Mouse (Mus musculus) thymus, adult 2 months (tissue): Measurements from ENCODE around the gene Sfxn3. TPM values are rescaled to one million over a fixed set of nuclear protein-coding genes. Genes with fewer than 3 reads are reported as not detected.
"Not testable (repeated sequence)": the region's sequence is repeated elsewhere in the genome, so short reads cannot be mapped to it uniquely, and the experiment has no call there.

Experiments
- DNase-seq: peaks from one replicate; pipeline ENCODE4 v3.0.0; 2021
- H3K27ac ChIP-seq: fragments of 200-500 bp; 2 replicates; pipeline ENCODE4 v1.5.1; 2012; ENCODE audit warnings: low read length, control low read depth; ENCODE audit not compliant: control insufficient read depth, insufficient read depth
- H3K27me3 ChIP-seq: fragments of 200-500 bp; 2 replicates; pipeline ENCODE4 v1.6.1; 2012; ENCODE audit warnings: mild to moderate bottlenecking, low read length, moderate library complexity, mixed read lengths; ENCODE audit not compliant: control insufficient read depth, insufficient read depth
- H3K36me3 ChIP-seq: fragments of 200-500 bp; 2 replicates; pipeline ENCODE4 v1.6.1; 2012; ENCODE audit warnings: mild to moderate bottlenecking, low read length, moderate library complexity; ENCODE audit not compliant: control insufficient read depth, insufficient read depth
- H3K4me1 ChIP-seq: fragments of 200-500 bp; replicated peaks from 2 replicates; pipeline ENCODE4 v1.6.1; 2012; ENCODE audit warnings: low read length; ENCODE audit not compliant: control insufficient read depth, insufficient read depth
- H3K4me3 ChIP-seq: fragments of 200-500 bp; 2 replicates; pipeline ENCODE4 v1.5.1; 2012; ENCODE audit warnings: mild to moderate bottlenecking, low read length, control low read depth, moderate library complexity; ENCODE audit not compliant: control insufficient read depth, insufficient read depth
- CTCF ChIP-seq: fragments of 200-500 bp; IDR thresholded peaks from 2 replicates; pipeline ENCODE4 v1.5.1; 2012; ENCODE audit warnings: mild to moderate bottlenecking, control low read depth, low read length, moderate library complexity, borderline replicate concordance; ENCODE audit not compliant: control insufficient read depth, poor library complexity, insufficient read depth; ENCODE audit errors: extremely low read depth
- POLR2A ChIP-seq: fragments of 200-500 bp; IDR thresholded peaks from 2 replicates; pipeline ENCODE4 v1.6.1; 2012; ENCODE audit warnings: mild to moderate bottlenecking, low read length, control low read depth, moderate library complexity; ENCODE audit not compliant: control insufficient read depth, poor library complexity, insufficient read depth; ENCODE audit errors: extremely low read depth
- WGBS: fragments of 180-500 bp; shearing (Covaris S2); methylation state at CpG from one replicate; pipeline ENCODE4 v1.1.7; 2018; 5-methylcytosine and 5-hydroxymethylcytosine counted together
- polyA plus RNA-seq: library from polyadenylated mRNA; depleted of rRNA; stranded (reverse); fragments of >200 nt; gene quantifications from 2 replicates; pipeline ENCODE4 v1.2.3, GENCODE M21; 2012

Sfxn3 gene
- polyA plus RNA-seq, 1 experiment: 61.1 TPM

DNA sequence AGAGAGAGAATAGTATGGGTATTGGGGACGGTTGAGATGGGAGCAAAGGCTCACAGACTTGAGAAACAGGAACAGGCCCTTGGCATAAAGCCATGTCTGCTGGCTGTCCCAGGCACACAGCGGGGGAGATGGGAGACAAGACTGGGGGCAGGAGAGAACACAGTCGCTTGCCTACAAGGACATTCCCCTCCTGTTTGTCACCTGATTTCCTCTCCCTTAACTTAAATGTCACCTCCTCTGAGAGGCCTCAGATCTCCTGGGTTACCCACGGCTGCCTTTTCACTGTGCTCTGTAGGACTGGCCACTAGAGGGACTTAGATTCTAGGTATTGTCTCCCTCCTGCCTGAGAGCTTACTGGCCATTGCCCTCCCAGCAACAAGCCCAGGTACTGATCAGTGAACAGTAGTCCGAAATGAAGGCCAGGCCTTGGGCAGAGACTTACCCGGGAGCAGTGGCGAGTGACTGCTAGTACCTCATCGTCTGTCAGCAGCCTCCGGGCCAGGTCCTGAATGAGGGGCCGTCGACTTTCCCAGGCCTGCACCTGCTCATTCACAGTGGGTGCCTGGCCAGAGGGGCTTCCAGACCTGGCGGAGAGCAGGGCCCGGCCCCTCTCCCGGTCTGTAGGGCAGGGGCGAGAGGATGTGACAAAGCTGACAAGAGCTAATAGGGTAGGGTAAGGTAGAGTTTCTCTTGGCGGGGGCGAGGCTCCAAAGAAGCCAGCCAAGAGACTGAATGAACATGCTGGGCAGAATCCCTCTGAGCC lies 14.6 kb upstream of the Sfxn3 start:
- Histone ChIP-seq H3K27me3 (no peaks in the 10 kb centered on the region), H3K27ac (no peak overlapping the region), H3K36me3 (no peaks in the 10 kb centered on the region), H3K4me1 (peaks cover 6% of the 10 kb centered on the region; the same call in 1 of the 2 replicates), H3K4me3 (no peak overlapping the region)
- 61% methylated on average over 17 of the region's 17 CpGs for WGBS
- no peak for DNase-seq
- no peak for TF ChIP-seq POLR2A
- TF ChIP-seq CTCF: no peak

DNA sequence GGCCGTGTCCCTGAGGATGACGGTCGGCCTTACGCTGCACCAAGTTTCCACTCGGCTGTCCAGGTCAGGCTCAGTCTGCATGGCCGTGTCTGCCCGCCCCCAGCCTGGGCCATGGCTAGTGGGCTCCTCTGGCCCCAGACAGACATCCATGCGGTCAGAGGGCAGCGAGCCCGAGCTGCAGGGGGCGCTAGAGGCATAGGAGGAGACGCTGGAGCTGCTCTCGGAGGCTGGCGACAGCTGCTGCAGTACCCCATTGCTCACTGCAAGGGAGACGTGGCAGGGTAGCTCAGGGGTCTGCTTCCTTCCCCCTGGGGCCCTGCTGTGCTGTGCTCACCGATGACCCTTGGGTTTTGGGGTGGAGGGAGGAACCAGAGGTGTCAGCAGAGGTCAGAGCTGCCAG lies 10.4 kb upstream of the Sfxn3 start:
- WGBS: 54% methylated on average over 16 of the region's 16 CpGs
- Histone ChIP-seq H3K4me3 (no peak overlapping the region), H3K36me3 (no peaks in the 10 kb centered on the region), H3K27ac (no peak overlapping the region), H3K4me1 (0 out of 2 replicates have a peak, but pooled peaks cover 4% of the 10 kb centered on the region), H3K27me3 (no peaks in the 10 kb centered on the region)
- peak; percentile 54 for DNase-seq
- TF ChIP-seq POLR2A (no peak), CTCF (peak; percentile 45; the same call in 1 of the 2 replicates)

DNA sequence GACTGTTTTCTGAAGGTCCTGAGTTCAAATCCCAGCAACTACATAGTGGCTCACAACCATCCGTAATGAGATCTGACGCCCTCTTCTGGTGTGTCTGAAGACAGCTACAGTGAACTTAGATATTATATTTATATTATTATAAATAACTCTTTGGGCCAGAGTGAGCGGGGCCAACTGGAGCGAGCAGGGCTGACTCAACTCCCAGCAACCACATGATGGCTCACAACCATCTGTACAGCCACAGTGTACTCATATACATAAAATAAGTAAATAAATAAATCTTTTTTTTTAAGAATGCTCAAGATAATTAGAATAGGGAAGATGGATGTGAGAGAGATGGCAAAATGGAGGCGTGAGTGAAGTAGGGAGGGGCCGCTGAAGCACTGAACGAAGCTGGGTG lies 9.1 kb upstream of the Sfxn3 start:
- WGBS: 90% methylated on average over 7 of the region's 7 CpGs

GRCm38 (mm10) chr19:45040214-45040613 lies 7.1 kb upstream of the Sfxn3 start:
- H3K27me3 ChIP-seq: no peaks in the 10 kb centered on the region; the same call in 1 of the 2 replicates
- H3K4me3 ChIP-seq: no peak overlapping the region
- no peaks in the 10 kb centered on the region for H3K36me3 ChIP-seq
- no peak overlapping the region for H3K27ac ChIP-seq
- H3K4me1 ChIP-seq: no peaks in the 10 kb centered on the region
- WGBS: 76% methylated on average over 13 of the region's 13 CpGs
- TF ChIP-seq POLR2A: no peak
- TF ChIP-seq CTCF: no peak
- DNase-seq: no peak

More for the DNA sequence above, 9.1 kb upstream of the Sfxn3 start:
- DNase-seq, H3K27ac ChIP-seq, H3K4me3 ChIP-seq, H3K4me1 ChIP-seq, H3K27me3 ChIP-seq, H3K36me3 ChIP-seq: not testable (repeated sequence)

DNA sequence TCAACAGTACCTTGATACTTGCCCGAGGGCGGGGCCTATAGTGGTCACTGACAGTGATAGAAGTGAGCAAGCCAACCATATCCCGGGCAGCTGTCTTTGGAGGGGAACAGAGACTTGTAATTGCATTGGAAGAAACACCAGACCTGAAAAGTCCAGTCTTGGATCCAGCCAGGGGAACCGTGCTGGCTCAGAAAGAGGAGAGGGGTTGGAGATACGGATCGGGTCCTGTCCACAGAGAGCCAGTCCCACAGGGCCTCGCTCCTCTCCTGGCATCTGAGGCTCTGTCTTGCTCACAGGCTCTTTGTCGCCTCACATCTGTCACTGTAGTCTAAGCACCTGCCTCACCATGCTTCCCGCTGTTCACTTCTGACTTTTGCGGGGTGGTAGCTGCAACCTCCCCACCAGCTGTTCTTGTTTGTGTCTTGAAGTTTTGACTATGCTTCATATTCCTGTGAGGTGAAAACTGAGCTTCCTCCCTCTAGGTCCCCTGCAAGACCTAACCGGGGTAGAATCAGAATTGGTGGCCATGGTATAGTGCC lies 2.8 kb upstream of the Sfxn3 start:
- 72% methylated on average over 11 of the region's 11 CpGs for WGBS
- TF ChIP-seq CTCF: no peak
- no peak for TF ChIP-seq POLR2A
- DNase-seq: no peak

DNA sequence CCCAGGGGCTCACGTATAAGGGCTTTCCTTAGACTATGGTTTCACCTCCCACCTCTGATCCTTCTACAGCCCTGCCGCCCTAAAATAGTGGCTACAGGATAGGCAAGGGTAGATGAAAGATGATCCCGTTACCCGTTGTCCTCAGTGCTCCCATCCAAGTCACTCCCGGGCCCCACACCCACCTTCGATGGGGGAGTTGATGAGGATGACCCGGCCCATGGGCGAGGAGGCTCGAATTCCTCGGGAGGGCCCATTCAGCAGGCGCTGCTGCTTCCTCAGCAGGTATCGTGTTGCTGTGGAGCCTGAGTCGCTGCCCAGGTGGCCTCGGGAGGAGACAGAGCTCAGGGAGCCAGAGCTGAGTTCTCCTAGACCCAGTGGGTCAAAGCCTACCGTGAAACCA lies 2.1 kb upstream of the Sfxn3 start:
- Histone ChIP-seq H3K27ac (no peak overlapping the region), H3K4me3 (no peak overlapping the region), H3K4me1 (peaks cover 21% of the 10 kb centered on the region), H3K27me3 (no peaks in the 10 kb centered on the region; the same call in 1 of the 2 replicates), H3K36me3 (no peaks in the 10 kb centered on the region; the same call in 1 of the 2 replicates)
- TF ChIP-seq CTCF: no peak
- 76% methylated on average over 15 of the region's 15 CpGs for WGBS
- no peak for DNase-seq

More for the DNA sequence above, 2.8 kb upstream of the Sfxn3 start:
- no peaks in the 10 kb centered on the region; the same call in 1 of the 2 replicates for H3K27me3 ChIP-seq
- no peak overlapping the region for H3K27ac ChIP-seq
- no peaks in the 10 kb centered on the region for H3K36me3 ChIP-seq
- H3K4me1 ChIP-seq: peaks cover 21% of the 10 kb centered on the region
- no peak overlapping the region for H3K4me3 ChIP-seq
